Mouse (Mus musculus): Measurements from ENCODE around the gene Atf4. TPM values are rescaled to one million over a fixed set of nuclear protein-coding genes. Genes with fewer than 3 reads are reported as not detected.

Atf4 gene
- polyA plus RNA-seq (2015; fragmentation: Nextera tagmentation; extraction: Ambion mirVana), result 141 and 160 TPM in 2 replicates

- Histone ChIP-seq H3K27ac (ENCODE audit: low read length) (peak within 1 kb of the TSS; percentile 100), H3K9ac (ENCODE audit: low read depth, low read length) (peak within 1 kb of the TSS; percentile 100), H3K27me3 (replicated peaks; ENCODE audit: control insufficient read depth, insufficient read depth, low read length) (no peaks in the 10 kb centered on the region), H3K4me3 (ENCODE audit: low read length) (peak within 1 kb of the TSS; percentile 100), H3K36me3 (ENCODE audit: control insufficient read depth, insufficient read depth, low read length) (peaks cover 18% of the 10 kb centered on the region), H3K9me3 (ENCODE audit: control insufficient read depth, low read length) (no peaks in the 10 kb centered on the region), H3K4me2 (ENCODE audit: low read depth, low read length) (peak within 1 kb of the TSS; percentile 94), H3K4me1 (ENCODE audit: control insufficient read depth, insufficient read depth, low read length) (peaks cover 59% of the 10 kb centered on the region)
- under 1% methylated on average over 60 of the region's 62 CpGs for WGBS
- peak; percentile 91 for ATAC-seq
Observed at GRCm38 (mm10) chr15:80254847-80255645, at the start of gene Atf4. Gene Atf4, plus strand, starts transcription at chr15:80255184.

- no peak overlapping the region for H3K9ac ChIP-seq (ENCODE audit: low read depth, low read length)
- H3K27ac ChIP-seq (ENCODE audit: low read length), result no peak overlapping the region
- H3K4me2 ChIP-seq (ENCODE audit: low read depth, low read length), result no peak overlapping the region
- H3K4me3 ChIP-seq (ENCODE audit: low read length), result no peak overlapping the region
- no peak for ATAC-seq
- H3K4me1 ChIP-seq (ENCODE audit: control insufficient read depth, insufficient read depth, low read length), result peaks cover 9% of the 10 kb centered on the region
- WGBS, result 90% methylated on average over 3 of the region's 3 CpGs
- H3K27me3 ChIP-seq (replicated peaks; ENCODE audit: control insufficient read depth, insufficient read depth, low read length), result no peaks in the 10 kb centered on the region
- H3K36me3 ChIP-seq (ENCODE audit: control insufficient read depth, insufficient read depth, low read length), result 0 out of 2 replicates have a peak, but pooled peaks cover under 1% of the 10 kb centered on the region
- H3K9me3 ChIP-seq (ENCODE audit: control insufficient read depth, low read length), result no peaks in the 10 kb centered on the region
Observed at GRCm38 (mm10) chr15:80206057-80206565, 48.9 kb upstream of the Atf4 start.

GRCm38 (mm10) chr15:80208446-80208845, 46.5 kb upstream of the Atf4 start:
- no peaks in the 10 kb centered on the region for H3K9me3 ChIP-seq (ENCODE audit: control insufficient read depth, low read length)
- H3K27me3 ChIP-seq (replicated peaks; ENCODE audit: control insufficient read depth, insufficient read depth, low read length), result no peaks in the 10 kb centered on the region
- H3K27ac ChIP-seq (ENCODE audit: low read length), result no peak overlapping the region
- no peak overlapping the region for H3K4me3 ChIP-seq (ENCODE audit: low read length)
- peaks cover 9% of the 10 kb centered on the region for H3K4me1 ChIP-seq (ENCODE audit: control insufficient read depth, insufficient read depth, low read length)
- no peak for ATAC-seq
- WGBS, result 33% methylated on average over 4 of the region's 4 CpGs
- H3K4me2 ChIP-seq (ENCODE audit: low read depth, low read length), result no peak overlapping the region
- H3K9ac ChIP-seq (ENCODE audit: low read depth, low read length), result no peak overlapping the region
- 0 out of 2 replicates have a peak, but pooled peaks cover 8% of the 10 kb centered on the region for H3K36me3 ChIP-seq (ENCODE audit: control insufficient read depth, insufficient read depth, low read length)

GRCm38 (mm10) chr15:80213688-80214087, 41.3 kb upstream of the Atf4 start:
- H3K9ac ChIP-seq (ENCODE audit: low read depth, low read length), result no peak overlapping the region
- 0 out of 2 replicates have a peak, but pooled peaks cover 8% of the 10 kb centered on the region for H3K36me3 ChIP-seq (ENCODE audit: control insufficient read depth, insufficient read depth, low read length)
- H3K4me1 ChIP-seq (ENCODE audit: control insufficient read depth, insufficient read depth, low read length), result peaks cover 2% of the 10 kb centered on the region; the same call in 1 of the 2 replicates
- no peak for ATAC-seq
- no peaks in the 10 kb centered on the region for H3K9me3 ChIP-seq (ENCODE audit: control insufficient read depth, low read length)
- no peak overlapping the region for H3K4me3 ChIP-seq (ENCODE audit: low read length)
- no peak overlapping the region for H3K27ac ChIP-seq (ENCODE audit: low read length)
- H3K4me2 ChIP-seq (ENCODE audit: low read depth, low read length), result no peak overlapping the region
- H3K27me3 ChIP-seq (replicated peaks; ENCODE audit: control insufficient read depth, insufficient read depth, low read length), result no peaks in the 10 kb centered on the region

GRCm38 (mm10) chr15:80215716-80216479, 39.1 kb upstream of the Atf4 start:
- no peaks in the 10 kb centered on the region for H3K9me3 ChIP-seq (ENCODE audit: control insufficient read depth, low read length)
- H3K36me3 ChIP-seq (ENCODE audit: control insufficient read depth, insufficient read depth, low read length), result 0 out of 2 replicates have a peak, but pooled peaks cover 8% of the 10 kb centered on the region
- H3K4me2 ChIP-seq (ENCODE audit: low read depth, low read length), result no peak overlapping the region
- H3K4me1 ChIP-seq (ENCODE audit: control insufficient read depth, insufficient read depth, low read length), result peaks cover 8% of the 10 kb centered on the region
- 16% methylated on average over 10 of the region's 10 CpGs for WGBS
- H3K4me3 ChIP-seq (ENCODE audit: low read length), result no peak overlapping the region
- ATAC-seq, result no peak
- H3K27me3 ChIP-seq (replicated peaks; ENCODE audit: control insufficient read depth, insufficient read depth, low read length), result no peaks in the 10 kb centered on the region
- no peak overlapping the region for H3K9ac ChIP-seq (ENCODE audit: low read depth, low read length)
- H3K27ac ChIP-seq (ENCODE audit: low read length), result no peak overlapping the region

GRCm38 (mm10) chr15:80216480-80216820, 38.5 kb upstream of the Atf4 start:
- Histone ChIP-seq H3K27me3 (replicated peaks; ENCODE audit: control insufficient read depth, insufficient read depth, low read length) (no peaks in the 10 kb centered on the region), H3K9me3 (ENCODE audit: control insufficient read depth, low read length) (no peaks in the 10 kb centered on the region), H3K4me2 (ENCODE audit: low read depth, low read length) (no peak overlapping the region), H3K4me1 (ENCODE audit: control insufficient read depth, insufficient read depth, low read length) (peaks cover 8% of the 10 kb centered on the region), H3K9ac (ENCODE audit: low read depth, low read length) (no peak overlapping the region), H3K4me3 (ENCODE audit: low read length) (no peak overlapping the region), H3K36me3 (ENCODE audit: control insufficient read depth, insufficient read depth, low read length) (0 out of 2 replicates have a peak, but pooled peaks cover 4% of the 10 kb centered on the region), H3K27ac (ENCODE audit: low read length) (no peak overlapping the region)
- ATAC-seq, result no peak
- 58% methylated on average over 9 of the region's 9 CpGs for WGBS

GRCm38 (mm10) chr15:80217476-80217875, 37.5 kb upstream of the Atf4 start:
- Histone ChIP-seq H3K4me3 (ENCODE audit: low read length) (no peak overlapping the region), H3K9me3 (ENCODE audit: control insufficient read depth, low read length) (no peaks in the 10 kb centered on the region), H3K9ac (ENCODE audit: low read depth, low read length) (no peak overlapping the region), H3K27me3 (replicated peaks; ENCODE audit: control insufficient read depth, insufficient read depth, low read length) (no peaks in the 10 kb centered on the region), H3K36me3 (ENCODE audit: control insufficient read depth, insufficient read depth, low read length) (no peaks in the 10 kb centered on the region), H3K4me1 (ENCODE audit: control insufficient read depth, insufficient read depth, low read length) (peaks cover 8% of the 10 kb centered on the region), H3K4me2 (ENCODE audit: low read depth, low read length) (no peak overlapping the region), H3K27ac (ENCODE audit: low read length) (no peak overlapping the region)
- ATAC-seq, result no peak
- WGBS, result 90% methylated on average over 10 of the region's 10 CpGs

GRCm38 (mm10) chr15:80219211-80219610, 35.8 kb upstream of the Atf4 start:
- H3K36me3 ChIP-seq (ENCODE audit: control insufficient read depth, insufficient read depth, low read length), result no peaks in the 10 kb centered on the region
- peak; percentile 62 for ATAC-seq
- no peak overlapping the region for H3K4me3 ChIP-seq (ENCODE audit: low read length)
- 27% methylated on average over 14 of the region's 14 CpGs for WGBS
- H3K4me1 ChIP-seq (ENCODE audit: control insufficient read depth, insufficient read depth, low read length), result peaks cover 8% of the 10 kb centered on the region
- peak overlapping the region; percentile 31 for H3K4me2 ChIP-seq (ENCODE audit: low read depth, low read length)
- peak overlapping the region; percentile 33; the same call in 1 of the 2 replicates for H3K27ac ChIP-seq (ENCODE audit: low read length)
- H3K27me3 ChIP-seq (replicated peaks; ENCODE audit: control insufficient read depth, insufficient read depth, low read length), result no peaks in the 10 kb centered on the region
- no peaks in the 10 kb centered on the region for H3K9me3 ChIP-seq (ENCODE audit: control insufficient read depth, low read length)
- peak overlapping the region; percentile 42; the same call in 1 of the 2 replicates for H3K9ac ChIP-seq (ENCODE audit: low read depth, low read length)
